Mouse (Mus musculus) WW6 (cell line): ENCODE results near the gene Lmo2.

Experiments
- DNase-seq: peaks from one replicate; pipeline ENCODE4 v3.0.0-alpha.2; 2013; ENCODE audit warnings: low read depth, low spot score

Lmo2 gene

GRCm38 (mm10) chr2:103941085-103941484, 16.7 kb upstream of the Lmo2 start:
- no peak for DNase-seq

- no peak for DNase-seq
These were observed 12.9 kb upstream of the Lmo2 start for GRCm38 (mm10) chr2:103944859-103945258.

DNA sequence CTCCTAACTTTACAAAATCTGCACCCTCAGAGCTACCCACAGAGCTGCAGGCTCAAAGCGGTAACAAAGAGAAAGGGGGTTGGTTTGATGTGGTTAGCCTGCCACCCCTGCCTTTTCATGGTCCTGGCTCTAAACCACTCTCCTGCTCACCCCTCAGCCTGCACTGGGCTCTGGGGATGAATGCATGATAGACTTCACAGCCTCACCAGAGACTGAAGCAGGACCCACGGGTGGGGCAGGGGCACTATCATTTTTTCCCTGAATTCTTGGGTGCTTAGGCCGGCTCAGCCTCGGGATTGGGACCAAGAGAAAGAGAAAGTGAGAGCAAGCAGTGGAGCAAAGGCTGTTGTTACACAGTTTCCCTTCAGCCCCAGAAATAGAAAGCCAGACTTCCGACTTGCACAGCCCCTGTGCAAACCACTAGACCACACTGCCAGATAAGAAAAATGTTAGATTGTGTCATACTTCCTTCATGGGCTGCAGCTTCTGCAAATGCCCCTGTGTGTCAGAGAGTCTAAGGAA, 12.2 kb upstream of the Lmo2 start:
- no peak for DNase-seq

DNA sequence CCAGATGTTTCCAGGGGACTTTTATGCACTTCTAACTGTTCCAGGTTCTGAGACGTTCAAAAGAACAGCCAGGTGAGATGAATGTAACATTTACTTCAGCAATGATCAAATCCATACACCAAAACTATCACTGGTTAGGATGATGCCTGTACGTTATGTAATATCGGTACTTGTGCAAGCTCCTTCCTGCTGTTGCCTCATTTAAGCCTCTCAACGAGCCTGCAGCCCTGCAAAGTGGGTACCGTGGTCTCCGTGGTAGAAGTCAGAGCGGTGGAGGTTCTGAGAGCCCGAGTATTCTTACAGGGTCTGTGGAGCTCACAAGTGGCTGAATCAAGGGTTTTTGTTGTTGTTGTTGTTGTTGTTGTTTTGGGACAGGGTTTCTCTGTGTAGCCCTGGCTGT, 10.9 kb upstream of the Lmo2 start:
- no peak for DNase-seq

- no peak for DNase-seq
These were observed 9.7 kb upstream of the Lmo2 start for GRCm38 (mm10) chr2:103947982-103948655.

- DNase-seq: no peak
These were observed 4.5 kb upstream of the Lmo2 start for GRCm38 (mm10) chr2:103953050-103953835.

- DNase-seq: no peak
These were observed 2.1 kb upstream of the Lmo2 start for GRCm38 (mm10) chr2:103955714-103956113.

DNA sequence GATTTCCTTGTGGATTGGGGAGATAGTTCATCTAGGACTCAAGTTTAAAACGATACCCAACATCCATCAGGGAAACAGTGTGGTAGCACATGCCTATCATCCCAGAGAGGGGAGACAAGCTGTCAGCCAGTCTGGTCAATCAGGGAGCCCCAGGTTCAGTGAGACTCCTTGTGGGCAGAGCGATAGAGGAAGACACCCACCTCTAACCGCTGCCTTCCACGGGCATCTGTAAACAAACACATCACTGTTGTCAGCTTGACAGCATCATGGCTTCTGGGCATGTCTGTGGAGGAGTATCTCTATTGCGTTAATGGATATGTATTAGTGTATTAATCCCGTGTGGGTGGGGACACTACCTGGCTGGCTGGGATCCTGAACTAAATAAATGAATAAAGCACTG, 919 bp upstream of the Lmo2 start:
- DNase-seq: no peak

DNA sequence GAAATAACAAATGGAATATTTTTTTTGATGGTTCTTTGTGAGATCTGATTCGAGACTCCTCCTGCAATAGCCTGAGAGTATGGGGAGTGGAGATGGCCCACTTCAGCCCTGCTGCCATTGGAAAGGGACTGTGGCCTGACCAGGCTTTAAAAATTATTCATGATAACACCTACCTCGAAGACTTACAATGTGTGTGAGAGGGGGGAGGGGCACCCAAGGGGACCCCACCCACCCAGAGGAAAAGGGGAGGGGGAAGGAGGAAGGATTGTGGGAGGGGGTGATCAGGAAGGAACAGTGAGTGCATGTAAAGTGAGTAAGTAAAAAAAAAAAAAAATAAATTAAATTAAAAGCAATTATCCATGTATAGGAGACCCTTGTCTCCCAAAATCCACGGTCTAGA, 848 bp downstream of the Lmo2 start:
- DNase-seq: no peak

DNA sequence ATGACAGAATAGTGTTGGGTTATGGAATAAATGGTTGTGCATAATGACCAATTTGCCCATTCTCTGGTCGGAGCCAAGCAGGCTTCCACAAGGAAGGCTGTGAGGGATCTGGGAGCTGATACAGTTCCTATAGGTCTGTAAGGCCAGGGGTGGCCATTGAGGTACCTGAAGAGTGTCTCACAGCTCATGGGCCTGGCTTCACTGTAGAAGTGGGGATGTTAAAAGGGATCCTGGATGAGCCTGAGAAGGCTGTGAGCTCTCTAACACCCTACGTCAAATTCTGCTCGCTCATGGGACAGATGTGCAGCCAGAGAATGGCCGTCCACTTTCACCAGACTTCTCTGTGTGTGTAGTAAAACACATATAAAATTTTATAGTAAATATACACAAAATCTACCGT, 1.3 kb downstream of the Lmo2 start:
- DNase-seq: no peak

DNA sequence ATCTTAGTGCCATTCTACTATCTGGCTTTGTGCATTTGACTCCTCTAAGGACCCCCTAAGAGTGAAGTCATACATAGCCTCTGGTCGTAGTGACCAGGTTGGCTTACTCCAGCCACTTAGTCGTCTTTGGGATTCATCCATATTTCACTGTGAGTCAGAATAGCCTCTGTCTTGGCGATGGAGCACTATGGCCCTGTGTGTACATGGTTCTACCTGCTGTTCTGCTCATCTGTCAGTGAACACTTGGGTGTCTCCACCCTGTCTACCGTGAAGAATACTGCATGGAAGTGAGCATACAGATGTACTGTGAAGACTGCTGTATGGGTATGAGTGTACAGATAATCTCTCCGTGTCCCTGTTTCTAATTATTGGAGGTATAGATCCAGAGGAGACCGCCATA, 1.8 kb downstream of the Lmo2 start:
- DNase-seq: no peak

DNA sequence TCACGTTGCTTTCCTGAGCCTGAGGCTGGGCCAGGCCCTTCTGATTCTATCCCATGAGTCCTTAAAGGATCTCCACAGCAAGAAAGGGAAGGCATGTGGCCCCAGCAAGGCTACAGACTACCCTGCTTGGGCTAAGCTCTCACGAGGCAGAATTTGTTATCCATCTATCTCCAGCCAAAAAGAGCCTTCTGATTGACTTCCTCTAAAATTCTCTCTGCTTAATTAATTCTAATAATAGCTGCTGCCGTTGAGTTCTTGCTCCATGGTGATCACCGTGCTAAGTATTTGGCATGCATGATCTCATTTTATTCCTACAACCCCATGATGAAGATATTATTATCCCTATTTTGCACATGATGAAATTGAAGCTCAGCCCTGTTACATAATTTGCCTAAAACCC, 4.6 kb downstream of the Lmo2 start:
- no peak for DNase-seq

DNA sequence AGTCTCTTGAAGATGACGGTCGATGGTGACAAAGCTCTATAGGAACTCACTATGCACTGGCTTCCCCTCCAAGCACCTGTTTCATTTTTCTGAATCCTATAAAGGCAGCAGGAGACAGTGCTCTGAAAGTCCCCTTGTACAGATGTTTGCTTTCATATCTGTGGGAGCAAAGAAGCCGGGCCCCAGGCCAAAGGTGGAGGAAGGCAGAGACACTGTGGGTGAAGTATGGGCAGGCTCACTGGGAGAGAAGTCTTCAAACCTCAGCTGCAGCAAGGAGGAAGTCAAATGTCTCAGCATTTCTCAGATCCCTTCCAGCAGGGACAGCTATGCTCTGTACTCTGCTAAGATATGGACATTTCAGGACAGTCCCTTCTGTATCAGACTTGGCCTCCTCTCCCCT, 7.6 kb downstream of the Lmo2 start:
- DNase-seq: no peak

DNA sequence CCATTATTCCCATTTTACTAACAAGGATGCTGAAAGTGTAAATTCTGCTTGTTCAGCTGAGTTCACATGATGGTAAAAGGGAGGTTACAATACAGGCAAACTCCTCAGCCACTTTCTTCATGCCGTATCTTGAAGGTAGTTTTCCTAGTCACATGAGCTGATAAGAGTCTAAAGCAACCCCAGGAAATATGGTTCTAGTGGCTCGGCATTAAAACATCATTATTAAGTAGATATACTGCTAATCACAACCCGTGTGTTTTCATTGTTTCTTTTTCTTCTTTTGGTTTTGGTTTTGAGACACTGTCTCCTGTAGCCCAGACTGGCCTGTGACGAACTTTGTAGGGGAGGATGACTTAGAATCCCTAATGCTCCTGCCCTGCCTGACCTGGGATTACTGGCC, 10.4 kb downstream of the Lmo2 start:
- no peak for DNase-seq

DNA sequence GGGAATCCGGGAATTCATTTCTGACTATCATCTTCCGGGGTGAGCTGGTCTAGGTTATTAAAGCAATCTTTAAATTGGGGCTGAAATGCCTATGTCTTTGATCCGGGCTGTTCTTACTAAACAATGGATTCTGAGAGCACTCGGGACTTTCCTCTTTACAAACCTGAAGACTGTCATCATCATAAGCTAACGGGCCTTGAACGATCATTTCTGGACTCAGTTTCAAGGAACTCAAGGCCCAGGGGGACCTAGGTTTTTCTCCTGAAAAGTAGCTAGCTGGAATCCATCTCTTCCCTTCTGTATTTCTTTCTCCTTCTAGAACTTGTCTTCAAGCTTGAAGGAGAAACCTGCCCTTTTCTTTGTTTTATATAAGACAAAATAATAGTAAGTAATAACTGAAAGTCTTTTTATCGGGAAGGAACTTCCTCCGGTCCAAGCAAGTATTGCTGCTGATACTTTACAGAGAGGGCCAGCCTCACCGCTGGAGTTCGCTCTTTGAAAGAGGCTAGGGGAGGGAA, 11.2 kb downstream of the Lmo2 start:
- DNase-seq: no peak

DNA sequence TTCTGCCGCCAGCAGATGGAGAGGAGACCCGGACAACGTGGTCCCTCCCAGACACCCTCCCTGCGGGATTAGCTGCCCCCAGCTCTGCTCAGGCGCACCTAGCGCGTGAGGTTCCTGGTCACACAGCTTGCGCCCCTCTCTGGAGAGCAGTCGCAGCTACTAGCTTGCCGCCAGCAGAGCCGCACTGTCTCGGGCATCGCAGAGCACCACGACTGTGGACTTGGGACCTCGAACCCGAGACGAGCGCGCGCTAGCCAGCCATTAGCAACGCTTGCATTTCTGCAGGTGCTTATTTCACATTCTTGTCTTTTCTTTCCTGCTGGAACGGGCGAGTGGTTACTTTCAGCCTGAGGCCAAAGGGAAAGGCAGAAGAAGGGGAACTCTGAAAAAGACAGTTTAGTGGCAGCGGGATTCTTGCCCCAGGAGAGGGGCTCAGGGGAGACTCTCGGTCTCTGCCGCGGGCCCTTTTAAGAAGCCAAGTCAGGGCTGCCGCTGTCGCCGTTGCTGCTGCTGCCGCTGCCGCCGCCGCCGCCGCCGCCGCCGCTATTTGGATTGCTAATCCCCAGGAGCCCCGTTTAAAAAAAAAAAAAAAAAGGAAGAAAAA, 11.8 kb downstream of the Lmo2 start:
- peak; percentile 77 for DNase-seq

- no peak for DNase-seq
These were observed 12.4 kb downstream of the Lmo2 start for GRCm38 (mm10) chr2:103970041-103970790.

GRCm38 (mm10) chr2:103970791-103971649, 13.2 kb downstream of the Lmo2 start:
- no peak for DNase-seq

DNA sequence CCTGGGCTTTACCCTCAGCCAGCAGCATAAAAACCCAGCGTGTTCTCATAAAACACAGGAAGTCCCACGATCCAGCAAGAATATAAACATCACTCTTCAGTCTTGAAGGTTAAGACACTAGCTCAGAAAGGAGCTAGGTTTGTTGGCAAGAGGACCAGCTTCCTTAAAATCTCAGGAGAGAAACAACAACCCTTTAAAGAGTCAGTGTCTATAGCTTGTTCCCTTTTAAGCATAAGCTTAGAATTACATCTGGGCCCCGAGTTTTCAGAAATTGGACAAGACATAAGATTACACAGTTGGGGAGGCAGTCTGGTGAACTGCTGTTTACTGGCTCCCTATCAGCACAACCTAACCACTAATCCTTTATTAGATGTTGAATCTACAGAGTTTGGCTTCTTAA, 14.1 kb downstream of the Lmo2 start:
- DNase-seq: no peak

- no peak for DNase-seq
These were observed 18.1 kb downstream of the Lmo2 start for GRCm38 (mm10) chr2:103975904-103976303.

DNA sequence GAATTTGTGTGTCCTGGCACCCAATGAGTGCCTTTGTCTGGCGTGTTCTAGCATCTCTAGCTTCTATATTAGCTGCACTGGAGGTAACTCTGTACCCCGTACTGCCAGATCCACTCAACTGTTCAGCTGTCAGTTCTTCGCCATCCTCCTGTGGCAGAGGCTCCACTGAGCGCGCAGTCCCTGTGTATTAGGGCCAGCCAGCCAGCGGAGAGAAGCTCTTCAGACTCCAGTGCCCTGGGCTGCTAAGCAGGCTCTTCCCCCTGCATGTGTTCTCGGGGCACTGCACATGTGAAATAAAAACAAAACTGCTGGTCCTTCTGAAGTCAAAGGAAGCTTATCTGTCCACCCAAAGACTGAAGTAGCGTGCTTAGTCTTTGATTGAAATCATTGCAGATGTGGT, 19.4 kb downstream of the Lmo2 start:
- no peak for DNase-seq
